Mouse (Mus musculus): ENCODE results near the gene Mtor.

DNA sequence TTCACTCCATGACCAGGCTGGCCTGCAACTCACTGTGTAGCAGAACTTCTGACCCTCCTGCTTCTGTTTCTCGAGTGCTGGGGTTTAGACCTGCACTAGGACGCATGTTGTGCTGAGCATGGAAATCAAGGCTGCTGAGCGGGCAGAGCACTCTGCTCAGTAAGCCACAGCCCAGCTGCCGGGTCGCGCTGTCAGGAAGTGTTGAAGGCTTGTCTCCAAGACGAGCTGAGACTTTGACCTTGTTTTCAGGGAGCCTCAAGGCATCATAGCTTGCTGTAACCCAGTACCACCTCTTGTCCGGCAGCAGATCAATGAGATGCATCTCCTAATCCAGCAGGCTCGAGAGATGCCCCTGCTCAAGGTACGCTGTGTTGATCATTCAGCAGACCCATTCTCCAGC, 121.7 kb downstream of the Mtor start:
- no peak for TF ChIP-seq CTCF (IDR thresholded peaks at IDR 0.05; ENCODE audit: control insufficient read depth, insufficient read depth, insufficient replicate concordance, low read depth, low read length)
- no peak for TF ChIP-seq POLR2A (IDR thresholded peaks at IDR 0.05; ENCODE audit: control insufficient read depth, low read depth, low read length)
